Mouse (Mus musculus) MEL-GATA-1-ER (cell line): ENCODE data around the gene Immp2l.
"Not testable (repeated sequence)": the region's sequence is repeated elsewhere in the genome, so short reads cannot be mapped to it uniquely, and the experiment has no call there.

Source experiments
- DNase-seq: peaks from one replicate; pipeline ENCODE4 v3.0.0-alpha.2; 2012; ENCODE audit warnings: low read depth; ENCODE audit errors: extremely low read depth

The Immp2l gene

DNA sequence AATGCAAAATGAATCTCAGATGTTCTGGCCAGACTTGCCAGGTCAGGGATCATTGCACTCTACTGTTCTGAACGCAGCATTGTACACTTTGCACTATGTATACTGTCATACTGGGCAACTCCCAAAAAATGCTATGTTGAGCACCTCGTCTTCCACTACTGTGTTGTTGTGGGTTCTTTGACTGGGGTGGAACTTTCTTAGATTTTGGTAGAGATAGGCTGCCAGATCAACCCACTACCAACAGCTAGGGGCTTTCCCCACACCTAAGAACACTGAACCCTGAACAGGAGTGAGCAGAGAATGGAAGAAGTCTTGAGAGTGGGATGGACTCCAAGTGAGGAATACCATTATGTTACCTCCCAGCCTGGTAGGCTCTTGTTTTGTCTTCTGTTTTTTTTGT lies 623.8 kb downstream of the Immp2l start:
- no peak for DNase-seq

DNA sequence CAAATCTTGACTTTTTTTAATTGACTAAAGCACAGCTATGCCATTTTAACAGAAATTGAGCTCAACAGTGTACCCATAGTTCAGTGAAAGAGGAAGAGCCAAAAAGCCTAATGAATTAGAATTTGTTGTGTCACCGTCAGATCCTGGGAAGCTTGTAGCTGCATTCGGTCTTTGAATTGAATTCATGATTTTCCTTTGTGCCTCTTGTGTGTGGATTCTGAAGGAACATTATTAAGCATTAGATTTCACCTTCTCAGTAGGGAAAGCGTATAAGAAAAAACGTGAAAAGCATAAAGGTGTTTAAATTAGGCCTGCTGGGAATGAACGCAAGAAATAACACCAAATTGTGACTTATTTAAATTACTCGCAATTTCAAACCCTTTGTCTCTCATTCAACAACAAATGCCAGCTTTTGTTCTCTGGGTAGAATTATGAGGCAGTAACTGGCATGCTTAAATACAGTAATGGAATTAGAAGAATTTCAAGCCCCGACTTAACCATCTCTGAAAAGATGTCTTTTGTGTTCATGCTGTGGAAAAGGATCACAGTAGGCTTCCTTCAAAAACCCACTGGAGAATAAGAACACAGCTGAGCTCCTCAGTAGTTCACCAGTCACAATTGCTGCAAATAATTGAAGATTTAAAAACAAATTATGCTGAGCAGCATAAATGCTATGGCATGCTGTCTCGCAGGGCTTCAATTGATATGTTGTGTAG lies 626.1 kb downstream of the Immp2l start:
- no peak for DNase-seq

GRCm38 (mm10) chr12:41668280-41668679 lies 644.4 kb downstream of the Immp2l start:
- DNase-seq: no peak

DNA sequence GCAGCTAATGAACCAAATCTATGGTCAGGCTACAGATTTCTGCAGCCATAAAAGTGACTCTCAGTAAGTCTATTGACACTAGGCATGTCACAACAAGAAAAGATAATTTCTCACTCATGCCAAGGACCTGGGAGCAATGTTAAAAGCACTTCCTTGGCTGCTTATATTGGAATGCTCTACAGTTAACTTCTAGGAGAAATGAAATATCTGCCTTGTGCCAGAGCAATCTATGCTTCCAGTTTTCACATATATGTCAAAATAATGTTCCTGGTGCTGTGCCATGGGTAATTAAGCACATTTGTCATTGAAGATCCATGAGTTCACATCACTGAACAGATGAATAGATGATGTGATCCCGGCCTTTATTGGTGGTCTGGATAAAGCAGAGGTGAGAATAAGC lies 645.6 kb downstream of the Immp2l start:
- no peak for DNase-seq

DNA sequence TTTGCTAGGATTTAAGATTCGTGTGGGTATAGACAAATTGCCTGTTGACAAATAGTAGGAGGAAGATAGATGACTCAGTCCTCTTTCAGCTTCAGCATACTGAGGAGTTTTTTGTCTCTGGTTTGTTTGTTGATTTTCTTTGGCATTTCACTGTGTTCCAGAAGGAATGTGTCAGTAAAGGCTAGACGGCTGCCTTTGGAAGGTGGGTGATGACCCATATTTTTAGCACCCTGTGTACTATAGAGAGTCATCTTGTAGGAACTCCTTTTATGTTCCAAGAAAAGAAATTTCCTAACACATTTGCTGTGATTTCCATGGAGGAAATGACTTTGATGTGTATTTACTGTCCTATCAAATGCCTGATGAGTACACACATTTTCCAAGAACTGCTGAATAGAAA lies 651.0 kb downstream of the Immp2l start:
- DNase-seq: no peak

DNA sequence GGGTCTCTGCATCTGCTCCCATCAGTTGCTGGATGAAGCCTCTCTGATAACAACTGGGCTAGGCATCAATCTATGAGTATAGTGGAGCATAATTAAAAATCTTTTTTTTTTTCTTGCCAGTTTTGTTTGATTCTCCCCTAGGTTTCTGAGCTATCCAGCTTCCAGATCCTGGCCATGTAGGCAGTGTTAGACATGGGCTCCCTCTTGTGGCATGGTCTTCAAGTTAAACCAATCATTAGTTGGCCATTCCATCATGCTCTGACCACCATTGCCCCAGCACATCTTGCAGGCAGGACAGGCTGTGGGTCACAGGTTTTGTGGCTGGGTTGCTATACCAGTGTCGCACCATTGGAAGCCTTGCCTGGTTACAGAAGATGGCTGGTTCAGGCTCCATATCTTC lies 656.3 kb downstream of the Immp2l start:
- DNase-seq: no peak

DNA sequence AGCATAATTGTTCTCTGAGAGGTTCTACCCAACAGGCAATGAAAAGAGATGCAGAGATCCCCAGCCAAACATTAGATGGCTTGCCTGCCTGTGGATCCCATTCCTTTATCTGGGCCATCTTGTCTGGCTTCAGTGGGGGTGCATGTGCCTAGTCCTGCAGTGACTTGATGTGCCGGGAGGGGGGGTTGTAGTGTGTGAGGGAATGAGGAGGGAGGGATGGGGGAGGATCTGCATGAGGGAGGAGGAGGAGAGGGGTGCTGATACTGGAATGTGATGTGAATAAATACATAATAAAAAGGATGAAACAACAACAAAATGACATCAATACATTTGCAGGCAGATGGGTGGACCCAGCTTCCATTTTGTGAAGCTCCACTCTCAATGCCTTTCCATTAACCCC lies 658.3 kb downstream of the Immp2l start:
- DNase-seq: no peak

DNA sequence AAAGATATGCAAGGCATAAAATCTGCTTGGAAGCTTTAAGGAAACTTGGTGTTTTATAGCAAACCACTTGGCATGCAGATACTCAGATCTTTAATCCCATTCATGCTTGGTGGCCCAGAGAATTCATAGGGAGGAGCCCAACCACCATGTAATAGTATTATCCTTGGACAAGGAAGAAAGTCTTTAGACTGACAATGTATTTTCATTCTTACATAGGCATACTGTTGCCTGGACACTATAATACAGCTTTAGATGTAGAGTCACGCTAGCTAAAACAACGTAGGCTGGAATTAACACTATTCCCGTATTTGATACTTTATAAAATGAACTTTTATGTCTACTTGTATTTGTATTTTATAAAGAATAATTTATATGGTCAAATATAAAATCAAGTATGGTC lies 665.9 kb downstream of the Immp2l start:
- DNase-seq: no peak

- DNase-seq: no peak
Measured at GRCm38 (mm10) chr12:41710608-41711007, 686.7 kb downstream of the Immp2l start.

- no peak for DNase-seq
Measured at GRCm38 (mm10) chr12:41716946-41717345, 693.1 kb downstream of the Immp2l start.

DNA sequence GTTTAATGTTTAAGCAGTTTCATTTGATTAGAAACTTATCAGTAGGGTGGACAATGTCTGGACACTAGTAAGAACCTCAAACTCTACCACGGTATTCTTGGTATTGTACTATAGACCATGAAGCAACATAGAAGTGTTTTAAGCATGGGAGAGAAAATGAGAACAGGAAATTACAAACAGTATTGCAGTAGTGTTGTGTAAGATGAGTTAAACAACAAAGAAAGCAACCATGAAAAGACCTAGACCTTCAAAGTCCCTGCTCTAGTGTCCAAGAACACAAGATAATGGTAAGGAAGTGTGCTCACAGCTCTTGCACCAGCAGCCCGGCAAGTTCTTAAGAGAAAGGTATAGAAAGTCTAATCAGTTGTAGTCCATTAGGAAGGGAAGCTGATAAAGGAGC lies 700.7 kb downstream of the Immp2l start:
- no peak for DNase-seq

DNA sequence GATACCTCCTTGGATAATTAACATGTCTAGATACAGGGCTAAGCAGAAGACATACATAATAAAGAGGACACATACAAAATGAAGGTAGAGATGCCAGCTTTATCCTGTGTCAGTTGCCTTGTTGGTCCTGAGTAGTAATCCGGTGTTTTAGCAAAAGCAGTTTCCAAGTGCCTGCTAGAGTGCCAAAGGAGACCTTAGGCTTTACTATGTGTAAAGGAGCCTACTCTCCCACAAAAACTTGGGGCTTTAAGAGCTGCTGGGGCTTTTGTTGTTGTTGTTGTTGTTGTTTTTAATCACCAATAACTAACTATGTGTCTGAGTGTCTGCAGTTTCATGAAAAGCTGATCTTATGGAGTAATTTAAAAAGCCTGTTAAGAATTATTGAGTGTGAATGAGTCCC lies 702.8 kb downstream of the Immp2l start:
- DNase-seq: no peak

DNA sequence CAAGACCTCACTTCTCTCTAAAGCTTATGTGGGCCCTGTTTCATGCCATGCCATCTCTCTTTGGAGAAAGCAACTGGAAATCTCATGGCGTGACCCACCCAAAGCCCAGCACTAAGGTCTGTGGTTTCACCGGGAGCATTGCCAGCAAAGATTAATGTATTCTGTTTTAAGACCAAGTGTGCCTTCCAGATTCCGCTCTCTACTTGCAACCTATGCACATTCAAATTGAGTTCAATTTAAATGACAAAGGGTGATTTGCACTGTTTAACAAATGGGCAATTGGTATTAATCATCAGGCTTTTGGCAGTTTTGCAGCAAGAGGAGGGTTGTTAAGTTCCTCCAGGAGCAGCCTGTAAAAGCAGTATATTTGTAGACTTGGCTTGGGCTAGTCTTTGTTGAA lies 703.3 kb downstream of the Immp2l start:
- DNase-seq: no peak

DNA sequence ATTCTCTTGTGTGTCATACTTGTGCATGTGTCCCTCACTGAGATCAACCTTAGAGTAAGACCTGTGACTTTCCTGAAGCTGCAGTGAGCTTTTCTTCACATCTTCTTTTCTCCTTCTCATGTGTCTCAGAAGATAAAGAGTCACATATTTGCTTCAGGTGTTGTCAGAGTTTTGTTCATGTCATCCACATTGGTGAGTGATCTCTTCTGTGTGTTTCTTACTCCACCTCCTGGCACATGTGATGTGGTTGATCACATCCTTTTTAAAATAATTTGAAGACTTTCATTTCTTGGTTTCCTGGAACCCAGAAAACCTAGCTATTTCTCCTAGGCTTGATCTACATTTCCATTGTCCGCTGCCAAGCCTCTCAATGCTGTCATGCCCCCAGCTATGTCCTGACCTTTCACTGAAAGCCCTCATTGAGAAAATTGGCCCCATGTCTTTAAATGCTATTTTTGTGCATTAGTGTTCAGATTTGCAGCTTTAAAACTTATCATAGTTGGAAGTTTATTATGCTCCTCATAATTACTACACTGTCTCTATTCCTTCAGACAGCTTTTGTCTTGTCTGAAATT lies 704.0 kb downstream of the Immp2l start:
- DNase-seq: no peak

GRCm38 (mm10) chr12:41728467-41728866 lies 704.6 kb downstream of the Immp2l start:
- no peak for DNase-seq

DNA sequence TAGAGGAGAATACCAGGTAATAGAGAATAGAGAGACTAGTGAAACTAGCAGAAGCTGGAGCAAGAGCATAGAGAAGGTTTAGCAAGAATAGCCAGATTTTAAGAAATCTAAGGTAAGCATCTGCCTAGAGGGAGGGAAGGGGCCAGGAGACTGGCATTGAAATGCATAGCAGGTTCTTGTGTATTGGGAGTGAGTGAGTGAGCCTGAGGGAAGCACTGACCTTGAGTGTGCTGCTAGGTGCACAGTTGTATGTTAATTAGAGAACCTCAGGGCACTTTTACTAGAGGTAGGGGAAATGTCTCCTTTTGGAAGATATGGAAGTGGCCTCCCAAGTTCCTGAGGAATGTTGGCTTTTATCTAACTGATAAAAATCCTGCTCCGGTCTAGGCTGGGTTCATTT lies 705.9 kb downstream of the Immp2l start:
- no peak for DNase-seq

DNA sequence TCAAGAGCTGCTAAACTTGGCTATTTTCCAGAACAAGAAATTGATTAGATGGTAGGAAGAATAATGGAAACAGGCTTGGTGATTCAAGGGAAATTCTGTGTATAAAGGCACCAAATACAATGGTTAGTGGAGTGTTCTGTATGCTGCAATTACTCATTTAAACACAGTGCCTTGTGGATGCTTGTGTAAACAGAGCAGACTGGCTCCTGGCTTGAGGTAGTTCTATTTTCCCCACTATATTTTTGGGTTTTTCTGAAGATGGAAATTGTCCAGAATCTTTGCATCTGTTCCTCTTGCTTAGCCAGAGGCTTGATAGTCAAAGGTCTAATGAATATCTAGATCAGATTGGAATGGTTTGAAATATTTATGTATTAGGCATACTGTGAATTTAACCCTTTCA lies 709.3 kb downstream of the Immp2l start:
- no peak for DNase-seq

- no peak for DNase-seq
Measured at GRCm38 (mm10) chr12:41742887-41743286, 719.0 kb downstream of the Immp2l start.

- no peak for DNase-seq
Measured at GRCm38 (mm10) chr12:41763396-41763795, 739.5 kb downstream of the Immp2l start.

GRCm38 (mm10) chr12:41773961-41774360 lies 750.1 kb downstream of the Immp2l start:
- DNase-seq: no peak

DNA sequence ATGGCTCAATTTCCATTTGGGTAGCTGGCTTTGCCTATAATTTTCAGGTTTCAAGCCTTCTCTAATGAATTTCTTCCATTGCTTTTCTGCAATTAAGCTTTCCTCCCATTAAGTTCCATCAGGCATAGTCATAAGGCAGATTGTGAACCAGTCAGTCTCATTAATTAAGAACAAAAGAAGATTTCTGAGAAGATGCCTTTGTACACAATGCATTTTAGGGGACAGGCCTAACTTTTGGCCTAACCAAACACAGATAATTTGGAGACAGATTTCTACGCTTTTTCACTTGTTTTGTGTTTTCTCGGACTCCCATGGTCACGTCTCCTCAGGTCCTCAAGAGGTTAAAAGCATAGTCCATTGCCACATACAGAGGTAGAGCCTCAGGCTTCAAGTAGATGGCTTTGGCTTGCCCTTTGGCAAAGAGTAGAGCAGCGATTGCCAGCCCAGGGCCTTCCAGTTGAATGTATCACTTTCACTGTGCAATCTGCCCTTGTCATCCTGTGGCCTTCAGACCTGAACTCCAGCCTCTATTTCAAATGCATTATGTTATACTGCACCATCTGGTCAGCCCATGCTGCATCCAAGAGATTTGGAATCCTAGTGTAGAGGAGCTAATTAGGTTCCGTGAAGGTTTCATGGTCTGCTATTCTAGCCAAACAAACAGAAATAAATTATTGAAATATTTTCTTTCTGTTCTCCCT lies 750.9 kb downstream of the Immp2l start:
- no peak for DNase-seq

DNA sequence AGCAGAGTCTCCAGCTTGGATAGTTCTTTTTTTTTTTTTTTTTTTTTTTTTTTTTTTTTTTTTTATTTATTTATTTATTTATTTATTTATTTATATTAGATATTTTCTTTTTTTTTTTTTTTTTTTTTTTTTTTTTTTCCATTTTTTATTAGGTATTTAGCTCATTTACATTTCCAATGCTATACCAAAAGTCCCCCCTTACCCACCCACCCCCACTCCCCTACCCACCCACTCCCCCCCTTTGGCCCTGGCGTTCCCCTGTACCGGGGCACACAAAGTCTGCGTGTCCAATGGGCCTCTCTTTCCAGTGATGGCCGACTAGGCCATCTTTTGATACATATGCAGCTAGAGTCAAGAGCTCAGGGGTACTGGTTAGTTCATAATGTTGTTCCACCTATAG lies 753.9 kb downstream of the Immp2l start:
- DNase-seq: not testable (repeated sequence)

GRCm38 (mm10) chr12:41793681-41794080 lies 769.8 kb downstream of the Immp2l start:
- DNase-seq: not testable (repeated sequence)
